Mouse (Mus musculus) megakaryocyte, adult 5-6 weeks (primary cell): Measurements from ENCODE around the gene Steap2. TPM values are rescaled to one million over a fixed set of nuclear protein-coding genes. Genes with fewer than 3 reads are reported as not detected.

Source experiments
- ATAC-seq: 2 replicates; pipeline ENCODE4 v1.8.0; 2016; ENCODE audit warnings: mild to moderate bottlenecking, inconsistent platforms; ENCODE audit not compliant: poor library complexity, severe bottlenecking
- total RNA-seq, 2 experiments: library from RNA; stranded (forward) in 1 of 2; stranded (reverse) in 1 of 2; fragments of 153-499, 151-499 nt in 1 of 2; fragments of 221-1000, 200-1000 nt in 1 of 2; gene quantifications; 2 replicates each; pipeline versions ENCODE4 v1.2.3 to v1.2.4; 2015 to 2017

Steap2 gene
- total RNA-seq, 2 experiments from 2014 or later: not detected

DNA sequence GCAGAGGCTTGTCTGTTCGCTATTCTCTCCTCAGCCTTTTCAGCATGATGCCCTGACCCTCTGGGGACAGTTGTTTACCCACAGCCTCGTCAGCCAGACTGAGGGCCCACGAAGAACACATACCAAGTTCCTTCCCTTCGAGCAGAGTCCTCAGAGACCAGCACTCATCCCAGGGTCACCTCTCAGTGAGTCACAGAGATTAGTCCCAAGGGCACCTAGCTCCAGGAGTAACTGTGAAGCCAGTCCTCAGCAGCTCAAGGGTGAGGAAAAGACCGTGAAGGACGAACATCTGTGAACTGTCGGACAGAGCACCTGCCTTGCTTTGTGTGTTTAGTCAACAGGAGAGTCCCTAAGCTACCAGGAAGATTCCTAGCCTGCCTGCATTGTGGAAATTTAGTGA is 25.5 kb downstream of the Steap2 start:
- ATAC-seq: no peak

DNA sequence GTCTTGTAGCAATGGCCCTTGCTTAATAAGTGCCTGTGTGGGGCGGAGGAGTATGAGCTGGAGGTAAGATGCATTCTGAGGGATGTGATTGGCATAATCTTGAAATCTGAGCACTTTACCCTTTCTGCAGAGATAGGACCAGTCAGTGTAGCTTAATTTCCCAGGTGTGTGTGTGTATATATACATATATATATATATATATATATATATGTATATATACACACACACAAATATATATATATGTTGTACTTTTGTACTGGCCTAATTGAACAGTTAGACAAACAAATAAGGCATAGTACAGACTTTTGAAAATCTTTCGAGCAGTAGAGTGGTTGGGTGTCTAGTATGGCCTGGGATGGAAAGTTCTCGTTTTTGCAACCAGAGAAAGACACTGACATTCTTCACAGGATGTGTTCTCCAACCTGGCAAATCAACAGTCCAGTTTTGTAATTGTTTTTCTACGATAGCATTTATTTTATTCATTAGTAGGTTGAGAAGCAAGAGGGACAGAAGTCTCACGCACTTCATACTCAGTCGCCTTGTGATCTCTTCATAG is 29.9 kb downstream of the Steap2 start:
- ATAC-seq: no peak

DNA sequence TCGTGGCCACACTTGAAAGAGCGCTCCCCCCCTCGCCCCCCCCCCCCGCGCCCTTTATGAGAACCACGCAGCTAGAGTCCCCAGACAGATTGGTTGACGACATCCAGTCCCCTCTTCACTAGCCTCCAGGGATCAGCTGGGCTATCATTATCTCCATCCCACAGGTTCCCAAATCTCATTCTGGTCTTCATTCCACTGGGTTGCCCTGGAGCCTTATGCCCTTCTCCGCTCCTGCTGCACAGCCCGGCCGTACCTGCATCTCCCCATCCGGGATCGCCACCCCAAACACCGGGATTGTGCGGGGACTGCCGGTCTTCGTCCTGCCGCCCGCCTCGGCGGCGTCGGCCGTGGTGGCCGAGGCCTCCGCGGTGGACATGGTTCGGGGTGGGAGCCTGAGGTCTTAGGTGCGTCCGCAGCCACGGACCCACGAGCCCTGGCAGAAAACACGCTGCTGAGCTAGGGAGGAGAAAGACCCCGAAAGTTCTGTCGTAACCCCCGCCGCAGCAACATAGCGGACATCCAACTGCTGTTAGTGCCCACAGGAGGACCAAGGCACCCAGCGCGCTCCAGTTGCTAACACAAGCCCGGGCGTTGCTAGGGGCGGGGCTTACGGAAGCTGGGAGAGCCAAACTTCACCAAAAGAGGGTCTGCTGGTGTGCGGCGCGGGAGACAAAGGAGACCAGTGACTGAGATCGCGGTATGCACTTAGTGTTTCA is 30.6 kb downstream of the Steap2 start, which contains the start of gene Cfap69:
Cfap69 (minus strand) TSS at position 585 of the 716 bp plus-strand sequence.
- no peak for ATAC-seq

DNA sequence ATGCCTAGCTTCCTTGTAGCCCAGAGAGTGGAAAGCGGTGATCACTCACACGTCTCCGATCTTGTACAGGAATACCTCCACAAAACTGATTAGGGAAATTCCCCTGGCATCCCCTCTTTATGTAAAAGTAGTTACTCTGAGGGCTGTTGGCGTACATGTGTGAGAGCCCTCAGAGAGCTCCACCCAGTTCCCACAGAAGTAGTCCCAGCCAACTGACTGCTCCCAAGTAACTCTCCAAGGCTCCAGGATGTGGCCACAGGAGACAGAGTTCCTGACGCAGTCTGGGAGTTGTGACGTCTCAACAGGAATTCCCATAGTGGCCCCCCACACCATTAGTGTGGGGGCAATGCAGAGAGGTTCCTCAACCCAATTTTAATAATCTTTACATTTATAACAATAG is 31.3 kb downstream of the Steap2 start:
- ATAC-seq: no peak

DNA sequence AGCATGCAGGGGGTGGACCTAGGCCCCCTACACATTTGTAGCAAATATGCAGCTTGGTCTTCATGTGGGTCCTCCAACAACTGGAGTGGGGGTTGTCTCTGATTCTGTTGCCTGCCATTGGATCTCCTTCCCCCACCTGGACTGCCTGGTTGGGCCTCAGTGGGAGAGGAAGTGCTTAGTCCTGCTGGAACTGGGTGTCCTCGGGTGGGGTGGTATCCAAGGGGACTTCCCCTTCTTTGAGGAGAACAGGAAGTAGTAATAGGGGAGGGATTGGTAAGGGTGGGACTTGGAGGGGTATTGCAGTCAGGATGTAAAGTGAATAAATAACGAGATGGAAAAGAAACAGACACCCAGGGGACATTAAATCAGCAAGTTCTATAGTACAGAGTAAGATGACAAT is 35.7 kb downstream of the Steap2 start:
- ATAC-seq: no peak

DNA sequence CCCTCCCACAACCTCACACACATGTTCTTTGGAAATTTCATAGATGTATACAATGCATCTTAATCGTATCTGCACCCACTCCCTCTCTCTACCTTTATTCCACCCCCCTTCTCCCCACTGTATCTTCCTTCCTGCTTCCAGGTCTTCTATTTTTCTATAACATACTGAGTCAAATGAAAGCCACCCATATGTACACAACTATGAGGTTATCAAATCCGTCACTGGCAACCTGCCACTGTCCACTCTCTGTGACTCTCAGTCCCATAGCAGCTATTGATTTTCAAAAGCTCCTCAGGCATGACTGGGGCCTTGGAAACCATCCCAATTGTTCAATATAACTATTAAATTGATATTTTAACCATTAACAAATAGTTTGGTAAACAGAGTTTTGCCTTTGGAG is 36.4 kb downstream of the Steap2 start:
- ATAC-seq: no peak

DNA sequence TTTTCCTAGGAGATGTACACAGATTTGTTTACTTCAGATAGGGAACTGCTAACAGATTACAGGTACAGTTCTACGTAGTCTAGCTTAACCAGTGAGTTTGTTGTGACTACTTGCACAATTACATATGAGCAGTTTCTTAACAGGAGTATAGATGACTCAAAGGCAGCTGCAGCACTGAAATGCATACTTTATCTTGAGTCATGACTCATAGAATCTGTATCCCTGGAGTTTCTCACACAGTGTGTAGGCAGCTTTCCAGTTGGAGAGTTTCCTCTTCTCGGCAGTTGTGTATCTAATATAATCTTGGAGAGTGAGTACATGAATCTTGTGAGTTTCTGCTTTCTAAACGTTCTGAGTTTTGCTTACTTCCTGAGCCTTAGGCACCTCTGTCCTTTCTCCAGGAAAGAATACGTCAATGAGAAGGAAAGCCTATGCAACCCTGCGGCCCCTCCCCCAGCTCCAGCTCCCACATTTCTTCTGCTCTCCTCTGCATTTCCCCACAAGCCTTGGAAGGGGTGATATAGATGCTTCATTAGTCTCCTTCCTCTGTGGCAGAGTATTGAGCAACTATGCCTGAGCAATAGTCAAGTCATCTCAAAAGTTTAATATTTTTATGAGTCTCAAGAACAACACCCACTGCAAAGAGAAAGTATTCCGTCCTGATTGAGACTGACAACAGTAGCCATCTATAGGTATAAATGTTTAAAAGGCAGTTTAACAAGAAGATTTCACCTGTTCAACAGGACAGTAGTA is 45.4 kb downstream of the Steap2 start:
- ATAC-seq: no peak

DNA sequence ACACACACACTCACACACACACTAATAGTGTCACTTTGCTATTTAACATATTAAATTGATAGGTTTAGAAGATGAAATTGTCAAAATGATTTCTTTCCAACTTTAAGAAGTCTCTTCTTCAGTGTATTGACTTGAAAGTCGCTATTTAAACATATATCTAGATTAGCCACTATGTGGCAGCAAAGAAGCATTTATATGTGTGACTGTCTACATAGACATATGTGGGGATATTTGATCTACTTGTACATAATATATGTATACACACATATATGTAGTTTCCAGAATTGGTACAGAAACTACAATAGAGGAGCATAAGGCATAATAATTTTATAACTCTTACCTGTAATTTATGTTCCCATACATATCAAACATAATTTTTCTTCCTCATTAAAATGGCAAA is 48.2 kb downstream of the Steap2 start:
- no peak for ATAC-seq

DNA sequence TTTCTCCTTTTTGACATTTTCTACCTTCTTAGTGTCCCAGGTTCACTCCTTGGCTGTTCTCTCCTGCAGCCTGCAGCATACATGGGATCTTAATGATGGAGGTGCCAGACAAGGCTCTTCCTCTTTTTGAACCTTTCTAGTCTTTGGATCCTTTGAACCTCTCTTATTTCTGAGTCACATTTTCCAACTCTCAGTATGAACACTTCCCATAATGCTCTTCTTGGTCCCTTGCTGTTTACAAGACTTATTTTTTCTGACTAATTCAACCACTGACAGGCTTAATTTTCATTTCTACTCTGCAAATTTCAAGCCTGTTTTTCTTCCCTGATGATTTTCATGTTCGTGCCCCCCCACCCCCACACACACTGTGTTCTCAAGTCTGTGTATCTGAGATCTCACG is 55.9 kb downstream of the Steap2 start:
- no peak for ATAC-seq

DNA sequence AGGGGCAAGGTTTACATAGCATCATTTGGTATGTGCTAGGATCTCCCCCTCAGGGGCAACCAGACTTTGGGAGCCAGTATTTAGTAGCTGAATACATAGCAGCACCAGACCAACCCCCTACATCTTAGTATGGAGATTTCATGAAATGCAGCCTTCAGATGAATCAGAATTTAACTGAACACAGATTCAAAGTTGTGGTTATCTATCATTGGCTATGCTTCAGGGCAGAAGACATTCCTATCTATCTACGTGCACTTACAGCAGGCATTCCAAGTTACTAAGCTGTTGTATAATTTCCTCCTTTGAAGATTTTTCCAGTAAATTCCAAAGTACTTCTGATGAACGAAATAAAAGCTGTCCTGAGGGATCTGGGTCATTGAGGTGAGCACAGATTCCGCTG is 68.9 kb downstream of the Steap2 start:
- no peak for ATAC-seq

DNA sequence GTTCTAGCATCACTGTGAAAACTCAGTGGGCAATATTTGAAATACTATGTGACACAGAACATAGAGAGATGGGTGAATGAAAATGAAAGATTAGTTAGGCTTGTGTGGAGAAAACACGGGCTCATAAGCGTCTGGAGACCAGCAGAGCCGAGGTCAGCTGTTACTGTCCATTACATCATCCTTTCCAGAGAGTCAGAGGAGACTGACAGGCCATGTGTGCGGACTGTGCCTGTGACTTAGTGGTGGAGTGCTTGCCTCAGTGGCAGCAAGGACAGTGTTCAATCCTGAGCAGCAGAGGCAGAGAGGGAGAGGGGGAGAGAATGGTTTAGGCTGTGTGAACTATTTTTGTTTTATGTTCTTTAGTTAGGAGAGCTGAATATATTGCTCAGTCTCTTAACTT is 76.0 kb downstream of the Steap2 start:
- ATAC-seq: no peak

Other genes with a start within 250 kb of the Steap2 start
- not detected in 2 replicates for gene 1700015F17Rik, start 215.4 kb downstream of the Steap2 start, total RNA-seq (2015)
- gene 1700015F17Rik, start 215.4 kb downstream of the Steap2 start, total RNA-seq (2017): not detected in 2 replicates
- 0.80 and 3.2 TPM in 2 replicates for gene Cldn12, start 179.6 kb downstream of the Steap2 start, total RNA-seq (2015)
- 2.2 and 2.3 TPM in 2 replicates for gene Cldn12, start 179.6 kb downstream of the Steap2 start, total RNA-seq (2017)
- 14.2 and 14.8 TPM in 2 replicates for gene Gtpbp10, start 135.0 kb downstream of the Steap2 start, total RNA-seq (2015)
- 15.8 and 17.6 TPM in 2 replicates for gene Gtpbp10, start 135.0 kb downstream of the Steap2 start, total RNA-seq (2017)
- gene Gm8773, start 120.8 kb downstream of the Steap2 start, total RNA-seq (2015): not detected in 2 replicates
- not detected in 2 replicates for gene Gm8773, start 120.8 kb downstream of the Steap2 start, total RNA-seq (2017)
- not detected in 2 replicates for gene Cfap69, start 30.3 kb downstream of the Steap2 start, total RNA-seq (2015)
- not detected in 2 replicates for gene Cfap69, start 30.3 kb downstream of the Steap2 start, total RNA-seq (2017)
- gene Steap1, start 54.7 kb upstream of the Steap2 start, total RNA-seq (2015): not detected in 2 replicates
- gene Steap1, start 54.7 kb upstream of the Steap2 start, total RNA-seq (2017): not detected in 2 replicates